Mouse (Mus musculus): ENCODE measurements around the gene Celf2.

Celf2 gene

GRCm38 (mm10) chr2:6869956-6870710 lies 639.2 kb downstream of the Celf2 start:
- peak; percentile 89 for DNase-seq (ENCODE audit: low spot score)

GRCm38 (mm10) chr2:6867297-6867696 lies 642.1 kb downstream of the Celf2 start:
- no peak for DNase-seq (ENCODE audit: low spot score)

GRCm38 (mm10) chr2:6865785-6866184 lies 643.6 kb downstream of the Celf2 start:
- DNase-seq (ENCODE audit: low spot score), result no peak

- DNase-seq (ENCODE audit: low spot score), result no peak
Measured at GRCm38 (mm10) chr2:6850102-6850644, 659.2 kb downstream of the Celf2 start.

- DNase-seq (ENCODE audit: low spot score), result no peak
Measured at GRCm38 (mm10) chr2:6849388-6849787, 660.0 kb downstream of the Celf2 start.

GRCm38 (mm10) chr2:6830021-6830420 lies 679.3 kb downstream of the Celf2 start:
- DNase-seq (ENCODE audit: low spot score), result no peak

- DNase-seq (ENCODE audit: low spot score), result peak; percentile 10
Measured at GRCm38 (mm10) chr2:6827583-6827982, 681.8 kb downstream of the Celf2 start.

- no peak for DNase-seq (ENCODE audit: low spot score)
Measured at GRCm38 (mm10) chr2:6823021-6823420, 686.3 kb downstream of the Celf2 start.

GRCm38 (mm10) chr2:6821593-6821992 lies 687.8 kb downstream of the Celf2 start:
- no peak for DNase-seq (ENCODE audit: low spot score)

GRCm38 (mm10) chr2:6815281-6815680 lies 694.1 kb downstream of the Celf2 start:
- no peak for DNase-seq (ENCODE audit: low spot score)

GRCm38 (mm10) chr2:6808736-6809135 lies 700.6 kb downstream of the Celf2 start:
- DNase-seq (ENCODE audit: low spot score), result no peak

- DNase-seq (ENCODE audit: low spot score), result no peak
Measured at GRCm38 (mm10) chr2:6796754-6797153, 712.6 kb downstream of the Celf2 start.

GRCm38 (mm10) chr2:6795995-6796588 lies 713.3 kb downstream of the Celf2 start:
- DNase-seq (ENCODE audit: low spot score), result no peak

GRCm38 (mm10) chr2:6794858-6795257 lies 714.5 kb downstream of the Celf2 start:
- no peak for DNase-seq (ENCODE audit: low spot score)

GRCm38 (mm10) chr2:6790876-6791275 lies 718.5 kb downstream of the Celf2 start:
- no peak for DNase-seq (ENCODE audit: low spot score)

GRCm38 (mm10) chr2:6786494-6787144 lies 722.7 kb downstream of the Celf2 start:
- no peak for DNase-seq (ENCODE audit: low spot score)

GRCm38 (mm10) chr2:6770214-6770613 lies 739.1 kb downstream of the Celf2 start:
- DNase-seq (ENCODE audit: low spot score), result no peak

- DNase-seq (ENCODE audit: low spot score), result no peak
Measured at GRCm38 (mm10) chr2:6762381-6762780, 747.0 kb downstream of the Celf2 start.

GRCm38 (mm10) chr2:6743173-6743572 lies 766.2 kb downstream of the Celf2 start:
- DNase-seq (ENCODE audit: low spot score), result no peak

GRCm38 (mm10) chr2:6739998-6740668 lies 769.2 kb downstream of the Celf2 start:
- peak; percentile 34 for DNase-seq (ENCODE audit: low spot score)

- DNase-seq (ENCODE audit: low spot score), result no peak
Measured at GRCm38 (mm10) chr2:6732026-6732425, 777.3 kb downstream of the Celf2 start.

GRCm38 (mm10) chr2:6730860-6731259 lies 778.5 kb downstream of the Celf2 start:
- peak; percentile 63 for DNase-seq (ENCODE audit: low spot score)
